Mouse (Mus musculus) MEL (cell line): Measurements from ENCODE around the gene Stx4a. TPM values are rescaled to one million over a fixed set of nuclear protein-coding genes. Genes with fewer than 3 reads are reported as not detected.

Experiments used
- DNase-seq: peaks from one replicate; pipeline ENCODE4 v3.0.0; 2011; ENCODE audit warnings: low read depth, low spot score
- H3K27ac ChIP-seq: 2 replicates; pipeline ENCODE4 v1.5.1; 2012; ENCODE audit warnings: low read depth, mild to moderate bottlenecking, control low read depth, low read length, moderate library complexity; ENCODE audit not compliant: control insufficient read depth
- H3K27me3 ChIP-seq, 2 experiments: fragments of 150-350 bp in 1 of 2; sonication (generic) in 1 of 2; 2 replicates each; pipeline ENCODE4 v1.6.1; 2012; ENCODE audit warnings: low read length in 2 of 2, mild to moderate bottlenecking in 2 of 2, improper control_type of control experiment in 1 of 2, moderate library complexity in 1 of 2; ENCODE audit not compliant: insufficient read depth in 2 of 2, control insufficient read depth in 1 of 2
- H3K36me3 ChIP-seq, 2 experiments: 2 replicates each; pipeline ENCODE4 v1.6.1; 2012 to 2014; ENCODE audit warnings: low read length in 2 of 2, improper control_type of control experiment in 1 of 2, inconsistent platforms in 1 of 2, mild to moderate bottlenecking in 1 of 2; ENCODE audit not compliant: insufficient read depth in 2 of 2, control insufficient read depth in 1 of 2
- H3K4me1 ChIP-seq, 2 experiments: fragments of 150-350 bp in 1 of 2; sonication (generic) in 1 of 2; 2 replicates each; pipeline ENCODE4 v1.6.1; 2012; ENCODE audit warnings: low read length in 2 of 2, improper control_type of control experiment in 1 of 2, mild to moderate bottlenecking in 1 of 2; ENCODE audit not compliant: insufficient read depth in 2 of 2, control insufficient read depth in 1 of 2
- H3K4me3 ChIP-seq, 2 experiments: fragments of 150-350 bp in 1 of 2; sonication (generic) in 1 of 2; 2 replicates each; pipeline ENCODE4 v1.5.1; 2012; ENCODE audit warnings: low read depth in 2 of 2, low read length in 2 of 2, mild to moderate bottlenecking in 2 of 2, moderate library complexity in 2 of 2, control low read depth in 1 of 2, improper control_type of control experiment in 1 of 2; ENCODE audit not compliant: control insufficient read depth in 1 of 2, insufficient read depth in 1 of 2
- H3K79me2 ChIP-seq: 2 replicates; pipeline ENCODE4 v1.6.1; 2012; ENCODE audit warnings: mild to moderate bottlenecking, low read length, moderate library complexity; ENCODE audit not compliant: control insufficient read depth, poor library complexity, insufficient read depth
- H3K9ac ChIP-seq: 2 replicates; pipeline ENCODE4 v1.6.1; 2012; ENCODE audit warnings: low read depth, mild to moderate bottlenecking, control low read depth, low read length, moderate library complexity; ENCODE audit not compliant: control insufficient read depth, poor library complexity, severe bottlenecking
- H3K9me3 ChIP-seq: fragments of 150-350 bp; sonication (generic); replicated peaks from 2 replicates; pipeline ENCODE4 v1.6.1; 2012; ENCODE audit warnings: mild to moderate bottlenecking, low read length, improper control_type of control experiment, moderate library complexity; ENCODE audit not compliant: insufficient read depth
- CHD2 ChIP-seq: IDR thresholded peaks from 2 replicates; pipeline ENCODE4 v1.6.1; 2011; ENCODE audit warnings: low read length, improper control_type of control experiment
- E2F4 ChIP-seq: IDR thresholded peaks from 2 replicates; pipeline ENCODE4 v1.6.1; 2011; ENCODE audit warnings: low read depth, low read length, improper control_type of control experiment, borderline replicate concordance
- ELF1 ChIP-seq: IDR thresholded peaks from 2 replicates; pipeline ENCODE4 v1.6.1; 2014; ENCODE audit warnings: low read depth, mild to moderate bottlenecking, inconsistent platforms, low read length, improper control_type of control experiment, moderate library complexity
- EP300 ChIP-seq, 2 experiments: IDR thresholded peaks; 2 replicates each; pipeline ENCODE4 v1.6.1; 2011; ENCODE audit warnings: improper control_type of control experiment in 2 of 2, low read length in 2 of 2, low read depth in 1 of 2, mild to moderate bottlenecking in 1 of 2
- ETS1 ChIP-seq: IDR thresholded peaks from 2 replicates; pipeline ENCODE4 v1.6.1; 2012; ENCODE audit warnings: low read depth, mild to moderate bottlenecking, inconsistent platforms, low read length, improper control_type of control experiment, moderate library complexity
- MAX ChIP-seq: IDR thresholded peaks from 2 replicates; pipeline ENCODE4 v1.6.1; 2011; ENCODE audit warnings: low read length, improper control_type of control experiment
- MYB ChIP-seq: IDR thresholded peaks from 2 replicates; pipeline ENCODE4 v1.6.1; 2011; ENCODE audit warnings: mild to moderate bottlenecking, low read depth, low read length, improper control_type of control experiment
- NELFE ChIP-seq: IDR thresholded peaks from 2 replicates; pipeline ENCODE4 v1.6.1; 2011; ENCODE audit warnings: low read depth, low read length, improper control_type of control experiment
- POLR2AphosphoS2 ChIP-seq: IDR thresholded peaks from 2 replicates; pipeline ENCODE4 v1.6.1; 2011; ENCODE audit warnings: low read length, improper control_type of control experiment
- RCOR1 ChIP-seq: IDR thresholded peaks from 2 replicates; pipeline ENCODE4 v1.6.1; 2012; ENCODE audit warnings: low read depth, mild to moderate bottlenecking, inconsistent platforms, low read length, improper control_type of control experiment
- SIN3A ChIP-seq: IDR thresholded peaks from 2 replicates; pipeline ENCODE4 v1.6.1; 2012; ENCODE audit warnings: low read length, improper control_type of control experiment, inconsistent platforms
- SMC3 ChIP-seq: IDR thresholded peaks from 2 replicates; pipeline ENCODE4 v1.6.1; 2011; ENCODE audit warnings: low read depth, low read length, improper control_type of control experiment
- TBP ChIP-seq: IDR thresholded peaks from 2 replicates; pipeline ENCODE4 v1.8.0; 2011; ENCODE audit warnings: low read depth, low read length, improper control_type of control experiment
- TCF12 ChIP-seq: IDR thresholded peaks from 2 replicates; pipeline ENCODE4 v1.6.1; 2014; ENCODE audit warnings: low read depth, mild to moderate bottlenecking, inconsistent platforms, low read length, improper control_type of control experiment, moderate library complexity
- ZC3H11A ChIP-seq: IDR thresholded peaks from 2 replicates; pipeline ENCODE4 v1.6.1; 2012; ENCODE audit warnings: low read depth, mild to moderate bottlenecking, inconsistent platforms, low read length, improper control_type of control experiment
- ZKSCAN1 ChIP-seq: IDR thresholded peaks from 2 replicates; pipeline ENCODE4 v1.6.1; 2012; ENCODE audit warnings: low read depth, mild to moderate bottlenecking, inconsistent platforms, low read length, improper control_type of control experiment, moderate library complexity
- polyA plus RNA-seq, 2 experiments: library from polyadenylated mRNA; stranded (reverse) in 1 of 2; unstranded in 1 of 2; fragments of >175 nt in 1 of 2; fragments of >200 nt in 1 of 2; gene quantifications; 2 replicates each; pipeline versions ENCODE4 v1.2.1 to v1.2.4; 2012; ENCODE audit warnings: low replicate concordance in 2 of 2, low read depth in 1 of 2; ENCODE audit not compliant: insufficient read length in 2 of 2, insufficient read depth in 1 of 2, missing spikeins in 1 of 2
- total RNA-seq: library from RNA; depleted of rRNA; stranded (reverse); fragments of 300-350 nt; gene quantifications from 2 replicates; pipeline ENCODE4 v1.2.3, GENCODE M21; 2012

Gene Stx4a
- total and polyA plus RNA-seq, 3 experiments, result 47.8 to 121 TPM; not detected in 1

GRCm38 (mm10) chr7:127822494-127822893, 1.6 kb upstream of the Stx4a start:
- no peaks in the 10 kb centered on the region for H3K9me3 ChIP-seq
- no peak overlapping the region for H3K27ac ChIP-seq
- no peaks in the 10 kb centered on the region for H3K4me1 ChIP-seq

GRCm38 (mm10) chr7:127823236-127824171, 590 bp upstream of the Stx4a start:
- Histone ChIP-seq H3K9me3 (no peaks in the 10 kb centered on the region), H3K36me3 (no peaks in the 10 kb centered on the region), H3K27ac (no peak overlapping the region), H3K27me3 (no peaks in the 10 kb centered on the region), H3K9ac (no peak overlapping the region), H3K4me3 (no peak overlapping the region), H3K79me2 (no peaks in the 10 kb centered on the region), H3K4me1 (no peaks in the 10 kb centered on the region)
- no peak for DNase-seq
- TF ChIP-seq SIN3A (no peak), E2F4 (no peak), MAX (no peak), RCOR1 (no peak), ZC3H11A (no peak), TCF12 (no peak), CHD2 (no peak), ELF1 (no peak), ZKSCAN1 (no peak), TBP (no peak), SMC3 (no peak)

More at GRCm38 (mm10) chr7:127822494-127822893, 1.6 kb upstream of the Stx4a start:
- H3K79me2 ChIP-seq, result no peaks in the 10 kb centered on the region
- H3K27me3 ChIP-seq, result no peaks in the 10 kb centered on the region
- H3K4me3 ChIP-seq, result no peak overlapping the region
- no peak for TF ChIP-seq RCOR1
- no peak for TF ChIP-seq MYB
- no peak for TF ChIP-seq ETS1
- TF ChIP-seq EP300 (IDR thresholded peaks at IDR 0.05; ENCODE audit: low read depth in 1 of 2, low read length in 2 of 2), result no peak
- no peak for TF ChIP-seq POLR2AphosphoS2
- no peak for TF ChIP-seq NELFE
- no peak overlapping the region for H3K9ac ChIP-seq
- no peak for DNase-seq
- no peaks in the 10 kb centered on the region for H3K36me3 ChIP-seq
